Mouse (Mus musculus): ENCODE measurements around the gene Zfp978. TPM values are rescaled to one million over a fixed set of nuclear protein-coding genes. Genes with fewer than 3 reads are reported as not detected.
"Not testable (repeated sequence)": the region's sequence is repeated elsewhere in the genome, so short reads cannot be mapped to it uniquely, and the experiment has no call there.

The Zfp978 gene
- polyA plus RNA-seq, 1 experiment from 2014 or later, result not detected

- not testable (repeated sequence) for H3K36me3 ChIP-seq; H3K27ac ChIP-seq; H3K4me3 ChIP-seq (replicated peaks); ATAC-seq; H3K9ac ChIP-seq; H3K4me1 ChIP-seq (replicated peaks); H3K4me2 ChIP-seq (replicated peaks); H3K27me3 ChIP-seq (replicated peaks)
- peaks cover 14% of the 10 kb centered on the region for H3K9me3 ChIP-seq
- WGBS, result 87% methylated on average over 6 of the region's 6 CpGs
These were observed 42.4 kb downstream of the Zfp978 start for GRCm38 (mm10) chr4:147403509-147403908.

DNA sequence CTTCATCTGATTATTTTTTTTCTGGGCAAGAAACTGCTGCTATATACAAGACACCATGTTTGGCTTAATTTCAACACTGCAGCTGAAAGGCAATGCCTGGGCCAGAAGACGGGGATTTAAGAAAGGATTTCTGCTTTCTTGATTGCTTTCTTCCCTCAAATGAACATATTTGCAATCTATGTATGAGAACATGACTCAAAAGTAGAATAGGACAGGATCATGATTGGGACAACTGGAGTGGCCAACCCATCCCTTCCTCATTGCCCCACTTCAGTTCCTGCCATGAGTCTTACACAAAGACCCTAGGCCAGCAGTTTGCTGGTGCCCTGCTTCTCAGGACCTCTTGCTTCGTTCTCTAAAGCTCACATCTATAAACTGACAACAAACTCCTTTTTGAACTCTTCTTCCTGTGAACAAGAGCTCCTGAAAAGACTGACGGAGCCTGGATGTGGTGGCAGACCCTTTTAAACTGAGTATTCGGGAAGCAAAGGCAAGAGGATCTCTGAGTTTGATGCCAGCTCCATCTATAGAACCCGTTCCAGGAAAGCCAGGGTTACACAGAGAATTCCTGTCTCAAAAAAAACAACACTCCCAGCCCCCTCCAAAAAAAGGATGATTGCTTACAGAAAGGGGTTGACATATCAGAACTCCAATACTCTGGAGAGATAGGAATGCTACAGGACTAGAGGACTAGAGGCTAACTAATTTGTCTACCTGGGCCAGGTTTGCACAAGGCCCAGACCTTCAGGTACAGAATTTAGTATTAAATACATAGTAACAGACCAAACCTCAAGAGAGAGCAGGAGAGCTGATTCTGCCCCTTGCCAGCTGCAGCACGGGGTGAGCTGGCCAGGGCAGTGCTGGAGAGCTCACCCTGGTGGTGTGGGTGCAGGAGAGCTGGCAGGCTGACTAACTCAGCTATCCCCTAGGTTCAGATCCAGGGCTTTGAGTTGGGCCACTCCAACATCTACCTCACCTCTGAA, 43.1 kb downstream of the Zfp978 start:
- H3K36me3 ChIP-seq; H3K27ac ChIP-seq; ATAC-seq; H3K4me3 ChIP-seq (replicated peaks); H3K4me1 ChIP-seq (replicated peaks); H3K27me3 ChIP-seq (replicated peaks); H3K4me2 ChIP-seq (replicated peaks); H3K9ac ChIP-seq: not testable (repeated sequence)
- 77% methylated on average over 6 of the region's 6 CpGs for WGBS
- H3K9me3 ChIP-seq, result peaks cover 11% of the 10 kb centered on the region

- H3K4me2 ChIP-seq (replicated peaks), result peak overlapping the region; percentile 78
- H3K9me3 ChIP-seq, result peaks cover 13% of the 10 kb centered on the region
- ATAC-seq, result peak; percentile 95
- H3K27ac ChIP-seq, result 0 out of 2 replicates have a peak overlapping the region, but pooled peaks have one; percentile 37
- H3K9ac ChIP-seq, result peak overlapping the region; percentile 40
- no peaks in the 10 kb centered on the region for H3K4me1 ChIP-seq (replicated peaks)
- H3K27me3 ChIP-seq (replicated peaks), result no peaks in the 10 kb centered on the region
- peaks cover 7% of the 10 kb centered on the region; the same call in 1 of the 2 replicates for H3K36me3 ChIP-seq
- 3% methylated on average over 21 of the region's 75 CpGs for WGBS
- peak overlapping the region; percentile 48 for H3K4me3 ChIP-seq (replicated peaks)
These were observed 45.8 kb downstream of the Zfp978 start for GRCm38 (mm10) chr4:147406735-147407462.

DNA sequence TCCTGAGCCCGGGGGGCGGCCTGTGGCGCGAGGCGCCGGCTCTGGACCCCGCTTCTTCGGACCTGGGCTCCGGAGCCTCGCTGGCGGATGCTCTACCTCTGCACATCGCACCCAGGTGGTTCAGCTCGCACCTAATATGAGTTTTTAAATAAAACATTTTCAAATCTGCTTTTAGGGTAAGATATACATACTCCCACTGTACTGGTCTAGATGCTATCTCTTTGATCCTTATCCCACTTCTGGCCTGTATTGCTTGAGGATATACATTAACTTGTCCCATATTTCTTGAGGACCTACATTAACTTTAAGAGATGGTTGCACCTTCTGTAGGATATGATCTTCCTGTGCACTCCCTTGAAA, 46.3 kb downstream of the Zfp978 start:
- Histone ChIP-seq H3K36me3 (peaks cover 7% of the 10 kb centered on the region; the same call in 1 of the 2 replicates), H3K27me3 (replicated peaks) (no peaks in the 10 kb centered on the region), H3K4me1 (replicated peaks) (no peaks in the 10 kb centered on the region), H3K9ac (peak overlapping the region; percentile 40), H3K27ac (no peak overlapping the region), H3K4me2 (replicated peaks) (peak overlapping the region; percentile 78), H3K9me3 (peaks cover 13% of the 10 kb centered on the region), H3K4me3 (replicated peaks) (peak overlapping the region; percentile 48)
- no peak for ATAC-seq
- WGBS, result 6% methylated on average over 9 of the region's 13 CpGs

GRCm38 (mm10) chr4:147416365-147416764, 55.3 kb downstream of the Zfp978 start:
- H3K4me1 ChIP-seq (replicated peaks); ATAC-seq; H3K9ac ChIP-seq; H3K27me3 ChIP-seq (replicated peaks); H3K4me2 ChIP-seq (replicated peaks); H3K4me3 ChIP-seq (replicated peaks); H3K36me3 ChIP-seq; H3K27ac ChIP-seq: not testable (repeated sequence)
- peaks cover 12% of the 10 kb centered on the region for H3K9me3 ChIP-seq
- WGBS, result 71% methylated on average over 1 of the region's 1 CpGs

- no peak overlapping the region for H3K4me2 ChIP-seq (replicated peaks)
- H3K9me3 ChIP-seq, result peaks cover 12% of the 10 kb centered on the region
- no peaks in the 10 kb centered on the region for H3K27me3 ChIP-seq (replicated peaks)
- no peaks in the 10 kb centered on the region for H3K36me3 ChIP-seq
- no peak overlapping the region for H3K27ac ChIP-seq
- no peak overlapping the region for H3K9ac ChIP-seq
- H3K4me1 ChIP-seq (replicated peaks), result no peaks in the 10 kb centered on the region
- peak; percentile 19 for ATAC-seq
- WGBS, result 56% methylated on average over 8 of the region's 8 CpGs
- no peak overlapping the region for H3K4me3 ChIP-seq (replicated peaks)
These were observed 56.2 kb downstream of the Zfp978 start for GRCm38 (mm10) chr4:147417157-147417778.

DNA sequence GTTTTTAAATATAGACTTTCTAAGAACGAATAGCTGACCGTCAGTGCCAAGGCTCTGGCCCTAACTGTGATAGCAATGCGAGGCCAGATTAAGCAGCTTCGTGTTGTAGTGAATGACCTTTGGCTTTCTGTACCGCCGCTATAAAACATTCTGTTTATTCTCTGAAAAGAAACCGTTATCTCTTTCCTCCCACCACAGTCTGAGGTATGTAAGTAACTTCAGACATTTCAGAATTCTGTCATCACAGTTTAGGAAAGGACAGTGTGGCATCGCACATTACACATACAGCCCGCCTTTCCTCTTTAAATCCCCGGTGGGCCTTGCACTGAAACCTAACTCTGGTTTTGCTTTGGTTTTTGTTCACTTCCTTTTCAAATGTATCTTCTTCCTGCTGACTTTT, 56.8 kb downstream of the Zfp978 start:
- 60% methylated on average over 10 of the region's 10 CpGs for WGBS
- Histone ChIP-seq H3K27me3 (replicated peaks) (no peaks in the 10 kb centered on the region), H3K9ac (no peak overlapping the region), H3K4me2 (replicated peaks) (no peak overlapping the region), H3K4me1 (replicated peaks) (no peaks in the 10 kb centered on the region), H3K4me3 (replicated peaks) (no peak overlapping the region), H3K36me3 (no peaks in the 10 kb centered on the region), H3K27ac (no peak overlapping the region), H3K9me3 (peaks cover 12% of the 10 kb centered on the region)
- no peak for ATAC-seq

GRCm38 (mm10) chr4:147418333-147418732, 57.2 kb downstream of the Zfp978 start:
- not testable (repeated sequence) for H3K9ac ChIP-seq; H3K4me2 ChIP-seq (replicated peaks); H3K27ac ChIP-seq; H3K36me3 ChIP-seq; H3K4me3 ChIP-seq (replicated peaks); ATAC-seq; H3K27me3 ChIP-seq (replicated peaks); H3K4me1 ChIP-seq (replicated peaks)
- peaks cover 14% of the 10 kb centered on the region for H3K9me3 ChIP-seq
- 55% methylated on average over 7 of the region's 7 CpGs for WGBS

DNA sequence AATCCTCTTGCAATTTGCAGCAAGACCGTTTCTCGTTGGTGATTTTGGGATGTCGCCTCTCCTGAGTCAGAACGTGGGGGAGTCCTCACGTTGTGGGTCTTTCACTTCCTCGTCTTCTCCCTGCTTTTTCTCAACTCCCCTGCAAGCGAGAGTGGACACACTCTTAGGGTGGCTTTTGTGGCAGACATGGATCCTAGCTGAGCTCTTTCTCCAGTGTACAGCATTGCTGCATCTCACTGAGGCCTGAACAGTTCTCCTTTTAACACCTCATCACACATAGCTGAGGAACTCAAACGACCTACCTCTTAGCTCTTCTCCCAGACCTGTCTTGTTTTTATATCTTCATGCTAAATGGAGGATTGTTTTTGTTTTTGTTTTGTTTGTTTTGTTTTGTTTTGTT, 58.1 kb downstream of the Zfp978 start:
- H3K9me3 ChIP-seq, result peaks cover 14% of the 10 kb centered on the region
- not testable (repeated sequence) for H3K27ac ChIP-seq; ATAC-seq; H3K4me3 ChIP-seq (replicated peaks); H3K27me3 ChIP-seq (replicated peaks); H3K4me1 ChIP-seq (replicated peaks); H3K4me2 ChIP-seq (replicated peaks); H3K36me3 ChIP-seq; H3K9ac ChIP-seq
- 84% methylated on average over 8 of the region's 8 CpGs for WGBS

- peak; percentile 31; the same call in 1 of the 2 replicates for ATAC-seq
These were observed 58.9 kb downstream of the Zfp978 start for GRCm38 (mm10) chr4:147419756-147420590.

DNA sequence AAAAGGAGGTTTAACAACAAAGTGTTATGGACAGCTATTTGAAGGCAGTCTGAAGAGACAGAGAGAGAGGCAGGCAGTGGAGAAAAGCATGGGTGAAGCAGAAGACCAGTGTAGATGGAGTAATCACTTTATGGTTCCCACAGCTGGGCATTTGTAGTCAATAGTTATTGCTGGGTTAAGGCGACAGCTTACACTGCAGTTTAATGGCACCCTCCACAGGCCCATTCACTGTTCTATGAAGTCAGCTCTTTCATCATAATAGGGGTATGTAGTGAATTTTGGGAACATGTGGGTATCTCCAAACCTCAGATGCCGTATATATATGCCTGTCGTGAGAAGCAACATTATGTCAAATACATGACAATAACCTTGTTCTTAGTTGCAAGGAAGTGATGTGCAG, 59.7 kb downstream of the Zfp978 start:
- Histone ChIP-seq H3K4me2 (replicated peaks) (no peak overlapping the region), H3K4me3 (replicated peaks) (no peak overlapping the region), H3K36me3 (no peaks in the 10 kb centered on the region), H3K27me3 (replicated peaks) (no peaks in the 10 kb centered on the region), H3K4me1 (replicated peaks) (no peaks in the 10 kb centered on the region), H3K27ac (no peak overlapping the region), H3K9ac (no peak overlapping the region), H3K9me3 (peaks cover 17% of the 10 kb centered on the region)
- no peak for ATAC-seq
- 64% methylated on average over 3 of the region's 3 CpGs for WGBS

More at GRCm38 (mm10) chr4:147419756-147420590, 58.9 kb downstream of the Zfp978 start:
- H3K4me2 ChIP-seq (replicated peaks); H3K4me3 ChIP-seq (replicated peaks); H3K9ac ChIP-seq; H3K36me3 ChIP-seq; H3K27me3 ChIP-seq (replicated peaks); H3K4me1 ChIP-seq (replicated peaks); H3K27ac ChIP-seq: not testable (repeated sequence)
- peaks cover 14% of the 10 kb centered on the region for H3K9me3 ChIP-seq
- WGBS, result 82% methylated on average over 5 of the region's 5 CpGs
